Mouse (Mus musculus): Measurements from ENCODE around the gene Gabbr1. TPM values are rescaled to one million over a fixed set of nuclear protein-coding genes. Genes with fewer than 3 reads are reported as not detected.

Gene Gabbr1
- 55.3 to 68.7 TPM (median 59.7 TPM) in 4 replicates for total RNA-seq (2023; ENCODE audit: inconsistent age)

GRCm38 (mm10) chr17:37045611-37046311, at the start of gene Gabbr1:
TSS of gene Gabbr1 (plus strand) at chr17:37045966.

GRCm38 (mm10) chr17:37000863-37001262, 44.9 kb upstream of the Gabbr1 start, which contains the start of gene Zfp57:
TSS of gene Zfp57 (plus strand) at chr17:37001163.

GRCm38 (mm10) chr17:37022628-37023576, 22.9 kb upstream of the Gabbr1 start, which contains the start of gene Mog:
TSS of gene Mog (minus strand) at chr17:37023398.

GRCm38 (mm10) chr17:37088399-37088798, 42.6 kb downstream of the Gabbr1 start, which contains the start of gene Olfr90:
TSS of gene Olfr90 (minus strand) at chr17:37088499.

GRCm38 (mm10) chr17:37098178-37098577, 52.4 kb downstream of the Gabbr1 start, which contains the start of gene Olfr91:
TSS of gene Olfr91 (minus strand) at chr17:37098278.

GRCm38 (mm10) chr17:37119988-37120387, 74.2 kb downstream of the Gabbr1 start, which contains the start of gene Olfr92:
TSS of gene Olfr92 (minus strand) at chr17:37120088.

Other genes with a start within 250 kb of the Gabbr1 start
- gene H2-M10.6, start 233.8 kb upstream of the Gabbr1 start, total RNA-seq (2023; ENCODE audit: inconsistent age), result not detected in 4 replicates
- 191 to 213 TPM (median 199 TPM) in 4 replicates for gene Trim26, start 208.8 kb upstream of the Gabbr1 start, total RNA-seq (2023; ENCODE audit: inconsistent age)
- gene Trim15, start 178.8 kb upstream of the Gabbr1 start, total RNA-seq (2023; ENCODE audit: inconsistent age), result not detected in 4 replicates
- 0.21 TPM in 1 of 4 replicates, not detected in the others for gene Trim10, start 176.4 kb upstream of the Gabbr1 start, total RNA-seq (2023; ENCODE audit: inconsistent age)
- gene Trim40, start 155.8 kb upstream of the Gabbr1 start, total RNA-seq (2023; ENCODE audit: inconsistent age), result 0.24 to 0.93 TPM in 2 of 4 replicates, not detected in the others
- gene Trim31, start 147.8 kb upstream of the Gabbr1 start, total RNA-seq (2023; ENCODE audit: inconsistent age), result not detected in 4 replicates
- gene Rnf39, start 103.0 kb upstream of the Gabbr1 start, total RNA-seq (2023; ENCODE audit: inconsistent age), result 0.58 TPM in 1 of 4 replicates, not detected in the others
- gene Ppp1r11, start 94.2 kb upstream of the Gabbr1 start, total RNA-seq (2023; ENCODE audit: inconsistent age), result 90.0 to 119 TPM (median 113 TPM) in 4 replicates
- gene Znrd1, start 87.4 kb upstream of the Gabbr1 start, total RNA-seq (2023; ENCODE audit: inconsistent age), result 79.5 to 91.0 TPM (median 81.3 TPM) in 4 replicates
- gene Znrd1as, start 87.4 kb upstream of the Gabbr1 start, total RNA-seq (2023; ENCODE audit: inconsistent age), result 1.6 to 2.7 TPM (median 2.1 TPM) in 4 replicates
- not detected in 4 replicates for gene 2410137M14Rik, start 64.7 kb upstream of the Gabbr1 start, total RNA-seq (2023; ENCODE audit: inconsistent age)
- gene H2-M5, start 56.4 kb upstream of the Gabbr1 start, total RNA-seq (2023; ENCODE audit: inconsistent age), result not detected in 4 replicates
- gene Zfp57, start 44.8 kb upstream of the Gabbr1 start, total RNA-seq (2023; ENCODE audit: inconsistent age), result not detected in 4 replicates
- gene Mog, start 22.6 kb upstream of the Gabbr1 start, total RNA-seq (2023; ENCODE audit: inconsistent age), result not detected in 4 replicates
- 0.19 to 0.24 TPM in 2 of 4 replicates, not detected in the others for gene Olfr90, start 42.5 kb downstream of the Gabbr1 start, total RNA-seq (2023; ENCODE audit: inconsistent age)
- not detected in 4 replicates for gene Olfr91, start 52.3 kb downstream of the Gabbr1 start, total RNA-seq (2023; ENCODE audit: inconsistent age)
- not detected in 4 replicates for gene Olfr92, start 74.1 kb downstream of the Gabbr1 start, total RNA-seq (2023; ENCODE audit: inconsistent age)
- not detected in 4 replicates for gene Olfr93, start 115.5 kb downstream of the Gabbr1 start, total RNA-seq (2023; ENCODE audit: inconsistent age)
- gene Ubd, start 147.9 kb downstream of the Gabbr1 start, total RNA-seq (2023; ENCODE audit: inconsistent age), result 0.78 TPM in 1 of 4 replicates, not detected in the others
- not detected in 4 replicates for gene Olfr94, start 155.0 kb downstream of the Gabbr1 start, total RNA-seq (2023; ENCODE audit: inconsistent age)
- not detected in 4 replicates for gene Olfr95, start 167.2 kb downstream of the Gabbr1 start, total RNA-seq (2023; ENCODE audit: inconsistent age)
- gene Olfr96, start 174.2 kb downstream of the Gabbr1 start, total RNA-seq (2023; ENCODE audit: inconsistent age), result not detected in 4 replicates
- not detected in 4 replicates for gene Olfr97, start 191.4 kb downstream of the Gabbr1 start, total RNA-seq (2023; ENCODE audit: inconsistent age)
- gene Olfr98, start 217.8 kb downstream of the Gabbr1 start, total RNA-seq (2023; ENCODE audit: inconsistent age), result not detected in 4 replicates
- 46.7 to 58.3 TPM (median 54.7 TPM) in 4 replicates for gene H2-M3, start 224.3 kb downstream of the Gabbr1 start, total RNA-seq (2023; ENCODE audit: inconsistent age)
- gene Olfr99, start 237.5 kb downstream of the Gabbr1 start, total RNA-seq (2023; ENCODE audit: inconsistent age), result not detected in 4 replicates

Measured in B cell, adult (primary cell).